Mouse (Mus musculus): ENCODE data around the gene Tram2. TPM values are rescaled to one million over a fixed set of nuclear protein-coding genes. Genes with fewer than 3 reads are reported as not detected.

Gene Tram2
- polyA plus RNA-seq, 1 experiment from 2014 or later: 3.6 TPM

GRCm38 (mm10) chr1:21023101-21023500 is 55.9 kb downstream of the Tram2 start:
- DNase-seq (ENCODE audit: low spot score): no peak

GRCm38 (mm10) chr1:21014463-21014862 is 64.6 kb downstream of the Tram2 start:
- DNase-seq (ENCODE audit: low spot score): no peak

GRCm38 (mm10) chr1:21010282-21010800 is 68.7 kb downstream of the Tram2 start:
- DNase-seq (ENCODE audit: low spot score): no peak

GRCm38 (mm10) chr1:21008891-21009290 is 70.1 kb downstream of the Tram2 start:
- DNase-seq (ENCODE audit: low spot score): peak; percentile 26

GRCm38 (mm10) chr1:21007941-21008701 is 70.9 kb downstream of the Tram2 start:
- no peak for DNase-seq (ENCODE audit: low spot score)

- DNase-seq (ENCODE audit: low spot score): no peak
Observed at GRCm38 (mm10) chr1:21006775-21007174, 72.3 kb downstream of the Tram2 start.

GRCm38 (mm10) chr1:21004596-21004995 is 74.4 kb downstream of the Tram2 start:
- DNase-seq (ENCODE audit: low spot score): peak; percentile 73

- no peak for DNase-seq (ENCODE audit: low spot score)
Observed at GRCm38 (mm10) chr1:21002246-21003142, 76.5 kb downstream of the Tram2 start.

GRCm38 (mm10) chr1:20997881-20998389 is 81.1 kb downstream of the Tram2 start:
- DNase-seq (ENCODE audit: low spot score): no peak

GRCm38 (mm10) chr1:20997328-20997689 is 81.7 kb downstream of the Tram2 start:
- no peak for DNase-seq (ENCODE audit: low spot score)

- no peak for DNase-seq (ENCODE audit: low spot score)
Observed at GRCm38 (mm10) chr1:20996603-20997327, 82.3 kb downstream of the Tram2 start.

GRCm38 (mm10) chr1:20995331-20995986 is 83.6 kb downstream of the Tram2 start:
- peak; percentile 72 for DNase-seq (ENCODE audit: low spot score)

- DNase-seq (ENCODE audit: low spot score): no peak
Observed at GRCm38 (mm10) chr1:20994338-20994737, 84.7 kb downstream of the Tram2 start.

GRCm38 (mm10) chr1:20993690-20994089 is 85.3 kb downstream of the Tram2 start:
- DNase-seq (ENCODE audit: low spot score): no peak

GRCm38 (mm10) chr1:20989461-20990083 is 89.5 kb downstream of the Tram2 start:
- DNase-seq (ENCODE audit: low spot score): no peak

GRCm38 (mm10) chr1:20986378-20987056 is 92.5 kb downstream of the Tram2 start:
- peak; percentile 70 for DNase-seq (ENCODE audit: low spot score)

- no peak for DNase-seq (ENCODE audit: low spot score)
Observed at GRCm38 (mm10) chr1:20984582-20984981, 94.4 kb downstream of the Tram2 start.

GRCm38 (mm10) chr1:20984103-20984502 is 94.9 kb downstream of the Tram2 start:
- DNase-seq (ENCODE audit: low spot score): no peak

GRCm38 (mm10) chr1:20981764-20982163 is 97.3 kb downstream of the Tram2 start:
- DNase-seq (ENCODE audit: low spot score): no peak

GRCm38 (mm10) chr1:20980553-20980952 is 98.5 kb downstream of the Tram2 start:
- DNase-seq (ENCODE audit: low spot score): no peak
